Mouse (Mus musculus) lung, adult 2 months (tissue): ENCODE data around the gene Asb5. TPM values are rescaled to one million over a fixed set of nuclear protein-coding genes. Genes with fewer than 3 reads are reported as not detected.

ENCODE experiments used
- DNase-seq: peaks from one replicate; pipeline ENCODE4 v3.0.0; 2022
- H3K4me1 ChIP-seq: fragments of 200-500 bp; 2 replicates; pipeline ENCODE4 v1.6.1; 2011; ENCODE audit warnings: low read length; ENCODE audit not compliant: control insufficient read depth, insufficient read depth
- H3K4me3 ChIP-seq: fragments of 200-500 bp; replicated peaks from 2 replicates; pipeline ENCODE3; 2011; ENCODE audit warnings: low read depth, mild to moderate bottlenecking, control low read depth, low read length; ENCODE audit errors: extremely low read depth
- CTCF ChIP-seq: fragments of 200-500 bp; IDR thresholded peaks from 2 replicates; pipeline ENCODE4 v1.5.1; 2011; ENCODE audit warnings: mild to moderate bottlenecking, low read length, control low read depth; ENCODE audit not compliant: insufficient read depth
- POLR2A ChIP-seq: fragments of 200-500 bp; IDR thresholded peaks from 2 replicates; pipeline ENCODE4 v1.6.1; 2011; ENCODE audit warnings: low read depth, mild to moderate bottlenecking, control low read depth, low read length, borderline replicate concordance; ENCODE audit errors: extremely low read depth
- WGBS: fragments of 180-500 bp; shearing (Covaris S2); methylation state at CpG from one replicate; pipeline ENCODE4 v1.1.7; 2018; 5-methylcytosine and 5-hydroxymethylcytosine counted together
- polyA plus RNA-seq: library from polyadenylated mRNA; depleted of rRNA; stranded (reverse); fragments of >200 nt; gene quantifications from 2 replicates; pipeline ENCODE4 v1.2.3, GENCODE M21; 2012

Asb5 gene
- polyA plus RNA-seq, 1 experiment = 7.8 TPM

GRCm38 (mm10) chr8:54570618-54571609 lies 41.5 kb downstream of the Asb5 start:
- Histone ChIP-seq H3K4me3 (no peak overlapping the region), H3K4me1 (no peaks in the 10 kb centered on the region)
- TF ChIP-seq CTCF = no peak
- TF ChIP-seq POLR2A = no peak
- WGBS = 61% methylated on average over 15 of the region's 15 CpGs
- no peak for DNase-seq

DNA sequence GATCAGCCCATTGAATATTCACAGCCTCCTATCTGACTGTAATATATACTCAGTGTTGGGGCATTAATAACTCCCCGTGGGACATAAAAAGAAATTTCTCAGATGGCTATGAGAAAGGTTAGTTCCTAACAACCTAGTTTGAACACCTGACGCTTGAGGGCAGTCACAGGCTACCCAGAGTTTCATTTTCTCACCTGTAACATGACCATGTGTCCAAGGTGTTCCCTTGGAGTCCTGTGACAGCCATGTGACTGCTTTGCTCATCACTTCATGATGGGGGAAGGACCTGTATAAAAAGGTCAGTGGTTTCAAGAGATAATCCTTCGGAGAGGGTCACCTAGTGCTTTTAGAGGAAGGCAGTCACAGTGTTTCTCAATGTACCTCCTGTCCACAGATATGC lies 52.1 kb downstream of the Asb5 start:
- 74% methylated on average over 3 of the region's 3 CpGs for WGBS
- TF ChIP-seq CTCF (no peak), POLR2A (no peak)
- no peak for DNase-seq
- H3K4me1 ChIP-seq = no peaks in the 10 kb centered on the region
- no peak overlapping the region for H3K4me3 ChIP-seq

- DNase-seq = no peak
- TF ChIP-seq POLR2A (no peak), CTCF (no peak)
- 28% methylated on average over 1 of the region's 1 CpGs for WGBS
- H3K4me3 ChIP-seq = no peak overlapping the region
- no peaks in the 10 kb centered on the region for H3K4me1 ChIP-seq
Measured at GRCm38 (mm10) chr8:54582886-54583285, 53.5 kb downstream of the Asb5 start.

- H3K4me3 ChIP-seq = no peak overlapping the region
- WGBS = 85% methylated on average over 5 of the region's 5 CpGs
- TF ChIP-seq POLR2A = no peak
- TF ChIP-seq CTCF = no peak
- no peaks in the 10 kb centered on the region for H3K4me1 ChIP-seq
- DNase-seq = no peak
Measured at GRCm38 (mm10) chr8:54594634-54595033, 65.3 kb downstream of the Asb5 start.

GRCm38 (mm10) chr8:54596051-54596450 lies 66.7 kb downstream of the Asb5 start:
- TF ChIP-seq POLR2A (no peak), CTCF (no peak)
- DNase-seq = no peak
- no peak overlapping the region for H3K4me3 ChIP-seq
- WGBS = 63% methylated on average over 2 of the region's 2 CpGs
- H3K4me1 ChIP-seq = peaks cover 3% of the 10 kb centered on the region; the same call in 1 of the 2 replicates

GRCm38 (mm10) chr8:54596940-54597339 lies 67.6 kb downstream of the Asb5 start:
- no peak overlapping the region for H3K4me3 ChIP-seq
- peaks cover 3% of the 10 kb centered on the region; the same call in 1 of the 2 replicates for H3K4me1 ChIP-seq
- no peak for DNase-seq
- TF ChIP-seq CTCF (no peak), POLR2A (no peak)
- WGBS = 88% methylated on average over 2 of the region's 2 CpGs

GRCm38 (mm10) chr8:54597386-54597785 lies 68.0 kb downstream of the Asb5 start:
- no peak for DNase-seq
- no peak for TF ChIP-seq POLR2A
- WGBS = 90% methylated on average over 2 of the region's 2 CpGs
- Histone ChIP-seq H3K4me3 (no peak overlapping the region), H3K4me1 (peaks cover 3% of the 10 kb centered on the region; the same call in 1 of the 2 replicates)

DNA sequence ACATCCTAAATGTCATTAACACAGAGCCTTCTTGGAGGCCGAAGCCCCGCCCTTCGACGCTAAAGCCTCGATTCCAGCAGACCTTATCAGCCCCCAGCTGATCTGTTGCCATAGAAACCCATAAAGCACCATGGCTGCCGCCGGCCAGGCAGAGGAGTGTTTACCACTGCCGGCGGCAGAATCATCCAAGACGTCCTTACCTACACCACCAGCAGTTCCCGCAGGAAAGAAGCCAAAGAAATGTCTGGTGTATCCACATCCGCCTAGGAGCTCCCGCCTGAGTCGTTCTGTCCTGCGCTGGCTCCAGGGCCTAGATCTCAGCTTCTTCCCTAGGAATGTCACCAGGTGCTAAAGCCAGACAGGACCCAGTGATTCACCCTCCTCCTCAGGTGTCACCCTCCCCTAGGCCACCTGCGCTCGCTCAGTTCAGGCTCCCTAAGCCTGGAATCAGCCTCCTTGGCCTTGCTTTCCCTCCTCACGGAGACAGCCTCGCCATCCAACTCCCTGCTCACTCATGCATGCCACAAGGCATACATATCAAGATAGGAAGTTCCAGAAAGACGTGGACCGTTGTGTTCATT lies 71.4 kb downstream of the Asb5 start, which contains the start of gene Spata4:
Spata4 (plus strand) TSS at position 111 of the 581 bp plus-strand sequence.
- Histone ChIP-seq H3K4me1 (peaks cover 3% of the 10 kb centered on the region; the same call in 1 of the 2 replicates), H3K4me3 (no peak within 1 kb of the TSS)
- WGBS = 21% methylated on average over 21 of the region's 21 CpGs
- DNase-seq = no peak
- TF ChIP-seq POLR2A (no peak), CTCF (no peak)

- Histone ChIP-seq H3K4me3 (no peak overlapping the region), H3K4me1 (peaks cover 3% of the 10 kb centered on the region; the same call in 1 of the 2 replicates)
- DNase-seq = no peak
- WGBS = 70% methylated on average over 4 of the region's 4 CpGs
- TF ChIP-seq CTCF = no peak
- no peak for TF ChIP-seq POLR2A
Measured at GRCm38 (mm10) chr8:54603440-54603839, 74.1 kb downstream of the Asb5 start.
